Mouse (Mus musculus): ENCODE results near the gene Dennd1b.

Gene Dennd1b

DNA sequence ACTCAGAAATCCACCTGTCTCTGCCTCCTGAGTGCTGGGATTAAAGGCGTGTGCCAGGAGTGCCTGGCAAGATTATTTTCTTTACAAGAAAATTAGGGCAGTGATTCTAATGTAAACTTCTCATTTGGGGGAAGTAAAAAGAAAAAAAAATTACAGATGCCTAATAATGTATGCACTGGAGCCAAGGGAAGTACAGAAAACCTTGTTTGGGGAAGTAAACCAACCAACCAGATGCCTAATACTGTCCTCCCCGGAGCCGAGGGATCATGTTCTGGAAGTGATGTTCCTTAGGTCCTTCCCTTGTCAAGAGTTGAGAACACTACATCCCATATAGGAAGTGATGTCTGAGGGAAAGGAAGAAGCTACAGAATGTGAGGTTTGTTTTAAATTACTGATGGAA lies 44.2 kb downstream of the Dennd1b start:
- DNase-seq (ENCODE audit: low read depth, low spot score): no peak

- no peak for DNase-seq (ENCODE audit: low read depth, low spot score)
Measured at GRCm38 (mm10) chr1:139015118-139015788, 52.0 kb downstream of the Dennd1b start.

- no peak for DNase-seq (ENCODE audit: low read depth, low spot score)
Measured at GRCm38 (mm10) chr1:139021298-139021697, 58.1 kb downstream of the Dennd1b start.

DNA sequence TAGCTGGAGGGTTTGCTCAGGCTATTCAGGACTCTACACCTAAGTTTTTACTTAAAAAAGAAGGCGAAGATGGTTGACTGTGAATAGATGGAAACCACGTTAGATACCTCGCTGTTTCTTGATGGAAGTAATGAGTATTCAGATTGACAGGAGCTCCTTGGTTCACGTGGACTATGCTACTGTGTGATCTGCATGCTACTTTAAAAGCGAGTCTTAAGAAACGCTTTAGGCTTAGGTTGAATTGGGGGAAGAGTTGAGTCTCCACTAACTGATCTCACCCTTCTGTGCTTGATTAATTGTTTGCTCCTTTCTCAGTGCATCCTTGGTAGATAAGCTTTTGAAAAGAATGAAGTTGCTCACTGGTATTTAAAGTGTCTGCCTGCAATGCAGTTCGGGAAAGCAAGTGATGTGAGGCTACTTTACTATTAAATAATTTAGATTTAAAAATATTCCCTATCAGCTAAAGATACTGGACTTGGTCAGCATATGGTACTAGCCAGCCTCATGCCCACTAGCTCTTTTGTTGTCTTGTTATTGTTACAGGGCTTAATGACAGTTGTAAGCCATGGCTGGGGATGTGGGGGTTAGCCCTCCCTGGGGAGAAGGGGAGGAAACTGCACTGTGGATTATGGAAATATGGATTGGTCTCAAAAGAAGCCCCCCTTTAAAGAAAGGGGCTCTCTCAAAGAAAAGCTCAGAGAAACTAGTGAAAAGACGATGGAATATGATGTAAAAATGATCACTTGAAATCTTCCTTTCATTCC lies 62.8 kb downstream of the Dennd1b start:
- no peak for DNase-seq (ENCODE audit: low read depth, low spot score)

DNA sequence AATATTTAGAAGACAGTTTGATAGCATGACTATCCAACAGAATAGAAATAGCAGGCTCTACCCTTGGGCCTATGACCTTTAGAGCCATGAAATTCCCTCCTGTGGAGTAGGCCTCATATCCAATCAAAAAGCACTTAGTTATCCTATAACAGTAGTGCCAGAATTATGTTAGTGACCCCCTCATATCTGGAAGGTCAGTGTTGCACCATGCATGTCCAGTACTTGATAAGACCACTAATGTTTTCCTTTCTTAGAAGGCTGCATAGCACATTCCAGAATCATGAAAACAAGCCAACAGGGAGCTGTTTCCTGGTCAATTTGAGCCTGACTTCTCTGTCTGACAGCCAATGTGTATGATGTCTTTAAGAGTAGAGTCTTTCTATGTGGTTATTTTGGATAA lies 66.3 kb downstream of the Dennd1b start:
- no peak for DNase-seq (ENCODE audit: low read depth, low spot score)

DNA sequence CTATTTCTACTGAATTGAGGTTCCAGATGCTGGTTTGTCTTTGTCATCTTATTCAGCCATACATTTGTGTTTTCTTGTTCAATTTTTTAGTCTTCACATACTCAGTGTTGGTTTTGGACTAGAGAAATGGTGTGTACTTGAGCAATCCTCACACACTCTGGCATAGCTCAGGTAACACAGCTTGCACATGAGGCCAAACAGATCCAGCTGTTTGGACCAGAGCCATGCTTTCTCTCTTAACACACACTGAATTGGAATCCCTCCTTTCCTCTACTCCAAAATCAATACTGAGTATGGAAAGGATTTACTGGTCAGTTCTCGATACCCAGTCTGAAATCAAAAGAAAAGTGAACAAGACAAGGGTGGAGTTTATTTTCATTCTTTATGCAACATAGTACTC lies 69.2 kb downstream of the Dennd1b start:
- no peak for DNase-seq (ENCODE audit: low read depth, low spot score)

- peak; percentile 79 for DNase-seq (ENCODE audit: low read depth, low spot score)
Measured at GRCm38 (mm10) chr1:139035141-139035540, 71.9 kb downstream of the Dennd1b start.

GRCm38 (mm10) chr1:139036302-139036701 lies 73.1 kb downstream of the Dennd1b start:
- no peak for DNase-seq (ENCODE audit: low read depth, low spot score)

DNA sequence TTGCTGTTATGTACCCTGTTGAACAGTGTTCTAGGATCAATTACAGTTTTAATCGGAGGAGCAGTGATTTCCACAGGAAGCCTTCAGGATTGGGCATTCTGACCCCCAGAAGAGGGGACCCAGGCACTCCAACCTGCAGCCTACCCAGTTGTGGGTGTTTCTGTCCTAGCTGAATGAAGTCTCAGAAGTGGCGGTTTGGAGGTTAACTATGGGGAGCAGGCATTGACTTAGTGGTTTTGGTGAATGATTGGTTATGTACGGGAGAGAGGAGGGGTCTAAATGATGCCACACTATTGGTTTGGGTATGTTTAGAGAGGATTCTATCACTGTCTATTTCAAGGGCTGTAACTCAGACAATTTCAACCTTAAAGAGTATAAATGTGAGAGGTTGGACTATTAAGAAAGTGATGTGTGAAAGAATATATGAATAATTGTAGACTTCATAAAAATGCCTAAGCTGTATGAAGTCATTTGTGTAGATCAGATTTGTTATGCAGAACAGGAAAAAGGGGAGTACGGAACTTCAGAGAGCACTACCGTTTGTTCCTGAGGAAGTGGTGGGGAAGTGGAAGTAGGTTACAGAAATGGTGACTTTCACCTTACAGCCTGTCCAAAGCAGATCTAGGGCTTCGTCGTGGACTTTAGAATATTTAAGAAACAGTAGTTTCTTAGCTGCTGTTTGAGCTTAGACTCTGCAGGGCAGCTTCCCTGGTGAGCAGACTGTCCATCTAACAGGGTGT lies 73.7 kb downstream of the Dennd1b start:
- peak; percentile 49 for DNase-seq (ENCODE audit: low read depth, low spot score)

- no peak for DNase-seq (ENCODE audit: low read depth, low spot score)
Measured at GRCm38 (mm10) chr1:139038074-139038473, 74.8 kb downstream of the Dennd1b start.

- no peak for DNase-seq (ENCODE audit: low read depth, low spot score)
Measured at GRCm38 (mm10) chr1:139038620-139039019, 75.4 kb downstream of the Dennd1b start.

DNA sequence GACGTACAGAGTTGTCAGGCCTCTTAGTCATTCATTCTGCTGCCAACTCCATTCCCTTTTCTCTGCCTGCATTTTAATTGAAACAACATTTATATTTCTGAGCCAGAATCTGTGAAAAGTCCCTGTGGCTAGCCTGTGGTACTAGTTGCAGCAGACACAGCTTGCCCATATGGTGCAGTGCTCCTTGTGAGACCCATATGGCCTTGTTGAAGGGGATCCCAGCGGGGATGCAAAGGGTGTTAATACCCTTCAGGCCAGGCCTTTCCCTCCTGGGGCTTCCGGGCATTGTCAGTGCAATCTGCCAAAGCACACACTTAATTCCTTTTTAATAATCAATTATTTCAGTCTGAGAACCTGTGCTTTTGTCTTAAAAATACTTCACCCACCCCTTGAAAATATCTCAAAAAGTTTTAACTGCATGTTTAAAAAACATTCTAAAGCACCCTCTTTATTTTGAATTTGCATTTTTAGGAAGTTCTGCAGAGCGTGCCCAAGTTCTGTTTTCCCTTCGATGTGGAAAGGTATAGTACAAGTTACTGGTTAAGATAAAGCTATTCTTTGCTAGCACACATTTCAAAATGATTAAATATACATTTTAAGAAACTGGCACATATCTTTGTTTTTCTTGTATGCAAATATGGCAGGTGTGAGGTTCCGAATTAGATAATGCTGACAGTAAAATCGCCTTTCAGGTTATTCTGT lies 76.4 kb downstream of the Dennd1b start:
- peak; percentile 77 for DNase-seq (ENCODE audit: low read depth, low spot score)

DNA sequence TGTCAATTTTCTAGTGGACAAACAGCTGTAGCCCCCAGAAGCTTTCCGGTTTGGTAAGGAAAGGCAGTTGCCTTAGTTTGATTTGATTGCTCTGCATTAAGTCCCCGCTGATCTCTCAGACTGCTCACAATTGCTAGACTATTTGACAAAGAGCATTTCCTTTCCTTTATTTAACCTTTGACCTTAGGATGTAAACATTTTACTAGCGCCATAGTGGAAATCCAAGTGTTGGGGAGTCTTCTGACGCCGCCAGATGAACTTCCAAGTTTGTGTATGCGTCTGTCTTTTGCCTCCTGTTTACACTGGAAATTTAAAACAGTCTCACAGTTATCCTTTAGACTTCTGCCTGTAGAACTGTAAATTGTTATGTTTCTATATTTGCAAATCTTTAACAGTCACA lies 85.8 kb downstream of the Dennd1b start:
- DNase-seq (ENCODE audit: low read depth, low spot score): no peak

DNA sequence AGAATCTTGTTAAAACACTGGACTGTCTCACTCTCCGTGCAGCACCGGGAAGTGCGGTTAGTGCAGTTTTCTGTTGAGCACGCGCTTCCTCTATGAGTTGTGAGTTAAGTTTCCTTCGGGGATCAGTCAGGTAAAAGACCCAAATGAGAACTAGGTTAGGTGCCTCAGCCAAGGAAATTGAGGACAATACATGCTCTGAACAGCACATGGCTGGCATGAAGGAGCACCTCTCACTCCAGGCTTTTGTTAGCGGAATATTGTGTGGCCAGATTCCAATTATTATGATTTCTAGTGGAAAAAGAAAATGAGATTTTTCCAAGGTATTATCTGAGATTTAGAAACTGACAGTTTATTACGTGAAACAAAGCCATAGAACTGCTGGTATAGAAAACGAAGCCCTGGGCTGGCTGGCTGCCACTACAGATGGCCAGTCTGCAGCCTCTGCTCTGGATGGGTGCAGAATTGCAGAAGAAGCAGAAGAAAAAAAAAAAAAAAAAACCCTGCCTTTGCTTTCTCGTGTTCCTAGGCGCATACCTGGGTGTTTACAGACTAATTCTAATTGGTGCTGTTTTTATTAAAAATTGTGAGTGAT lies 86.7 kb downstream of the Dennd1b start:
- no peak for DNase-seq (ENCODE audit: low read depth, low spot score)

DNA sequence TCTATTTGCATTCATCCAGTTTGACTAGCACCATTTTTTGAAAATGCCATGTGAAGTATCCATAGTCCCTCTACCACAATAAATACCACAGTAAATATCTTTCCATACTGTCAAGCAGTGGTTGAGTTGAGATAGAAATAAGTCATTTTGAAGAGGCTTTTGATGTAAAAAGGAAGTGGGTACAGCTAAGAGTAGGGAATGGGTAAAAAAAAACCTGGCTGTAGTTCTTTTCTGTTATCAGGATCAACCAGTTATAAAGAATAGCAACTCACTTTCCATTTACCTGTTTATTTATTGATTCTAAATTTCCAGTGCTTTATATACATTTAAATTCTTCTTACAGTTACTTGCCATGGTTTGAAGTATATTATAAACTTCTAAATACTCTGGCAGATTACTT lies 89.8 kb downstream of the Dennd1b start:
- DNase-seq (ENCODE audit: low read depth, low spot score): no peak

GRCm38 (mm10) chr1:139060301-139060700 lies 97.1 kb downstream of the Dennd1b start:
- DNase-seq (ENCODE audit: low read depth, low spot score): no peak

DNA sequence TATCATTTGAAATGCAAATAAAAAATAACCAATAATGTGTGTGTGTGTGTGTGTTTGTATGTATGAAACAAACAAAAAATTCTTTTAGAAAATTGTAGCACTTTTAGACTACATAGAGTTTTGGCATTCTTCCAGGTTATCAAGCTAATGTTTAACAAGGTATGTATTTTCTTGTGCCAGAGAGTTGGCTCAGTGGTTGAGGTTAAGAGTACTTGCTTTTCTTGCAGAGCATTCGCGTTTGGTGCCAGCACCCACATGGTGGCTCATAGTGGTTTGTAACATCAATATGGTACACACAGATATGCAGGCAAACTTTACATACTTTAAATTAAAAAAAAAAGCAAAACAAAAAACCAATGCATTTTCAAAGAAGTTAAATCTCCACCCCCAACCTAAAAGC lies 101.5 kb downstream of the Dennd1b start:
- no peak for DNase-seq (ENCODE audit: low read depth, low spot score)

GRCm38 (mm10) chr1:139067210-139067609 lies 104.0 kb downstream of the Dennd1b start:
- DNase-seq (ENCODE audit: low read depth, low spot score): peak; percentile 86

DNA sequence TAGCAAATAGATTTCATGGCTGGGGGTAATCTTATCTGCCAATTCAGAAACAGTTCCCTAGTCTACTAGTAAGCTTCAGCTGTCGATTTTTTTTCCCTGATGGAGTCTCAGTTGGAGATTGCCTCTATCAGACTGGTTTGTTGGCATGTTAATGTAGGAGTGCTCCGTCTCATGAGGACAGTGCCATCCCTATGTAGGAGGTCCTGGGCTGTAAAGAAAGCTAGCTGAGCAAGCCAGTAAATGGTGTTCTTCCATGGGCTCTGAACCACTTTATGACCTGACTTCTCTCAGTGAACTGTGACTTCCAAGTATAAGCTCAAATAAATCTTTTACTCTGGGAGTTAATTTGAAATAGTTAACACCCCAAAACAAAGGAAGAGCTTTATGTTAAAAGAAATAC lies 107.8 kb downstream of the Dennd1b start:
- DNase-seq (ENCODE audit: low read depth, low spot score): no peak

DNA sequence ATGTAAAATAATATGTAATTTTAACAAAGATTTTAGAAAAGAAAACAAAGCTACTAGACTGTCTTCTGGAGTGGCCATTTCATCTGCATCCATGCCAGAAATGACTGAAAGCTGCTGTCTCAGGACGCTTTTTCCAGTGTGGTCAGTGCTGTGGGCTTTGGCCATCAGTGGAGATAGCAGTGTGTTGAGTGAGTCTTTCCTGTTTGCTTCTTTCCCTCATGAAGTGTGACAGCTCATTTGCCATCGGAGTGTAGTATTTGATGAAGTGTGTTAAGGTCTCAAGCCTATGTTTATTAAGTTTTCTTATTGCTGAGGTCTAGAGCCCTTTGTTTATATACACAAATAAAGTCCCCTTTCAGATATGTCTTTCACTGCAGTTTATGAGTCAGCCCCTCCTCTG lies 112.4 kb downstream of the Dennd1b start:
- DNase-seq (ENCODE audit: low read depth, low spot score): no peak

GRCm38 (mm10) chr1:139077989-139078388 lies 114.8 kb downstream of the Dennd1b start:
- no peak for DNase-seq (ENCODE audit: low read depth, low spot score)

- no peak for DNase-seq (ENCODE audit: low read depth, low spot score)
Measured at GRCm38 (mm10) chr1:139079000-139079399, 115.8 kb downstream of the Dennd1b start.

Data from A20 (cell line).